Comparison of ENCODE assay signal across 10 mouse cellular contexts in the genomic region with DNA sequence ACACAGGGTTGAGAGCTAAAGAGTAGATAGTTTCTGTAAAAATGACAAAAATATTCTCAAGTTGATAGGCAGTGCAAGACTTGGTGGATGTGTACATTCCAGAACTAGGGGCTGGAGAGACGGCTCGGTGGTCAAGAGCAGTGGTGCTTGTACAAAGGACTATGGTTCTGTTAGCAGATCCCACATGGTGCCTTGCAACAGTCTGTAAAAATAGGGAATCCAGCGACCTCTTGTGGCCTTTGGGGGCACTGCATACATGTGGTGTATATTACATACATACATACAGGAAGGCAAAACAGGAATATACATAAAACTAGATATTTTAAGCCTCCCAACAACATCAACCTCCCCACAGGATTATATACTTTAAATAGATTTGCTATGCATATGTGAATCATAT. TPM values are rescaled to one million over a fixed set of nuclear protein-coding genes. Genes with fewer than 3 reads are reported as not detected.
DNase-seq lines count a peak whose midpoint lies in the region; ATAC-seq and TF ChIP-seq lines count a peak whose summit lies in the region.
"Had no signal": no experiment of that assay in that cellular context is flagged by ENCODE, and none has a peak within 500 bp of the region (broad histone marks: within the 10 kb centered on the region; RNA-seq: fewer than 3 reads in every experiment).

No protein-coding gene starts in this region.

- no peak for ATAC-seq in heart, embryonic 12.5 days (ENCODE audit: insufficient number of reproducible peaks, low FRiP score)
- ATAC-seq in liver, postnatal 0 days = no peak
- ATAC-seq in hindbrain, embryonic 13.5 days (ENCODE audit: low FRiP score) = no peak
- ATAC-seq: forebrain, embryonic 14.5 days had no signal

- TF ChIP-seq EP300 in liver, postnatal 0 days (IDR thresholded peaks at IDR 0.05; ENCODE audit: low read depth) = no peak

- H3K27ac ChIP-seq in heart, embryonic 12.5 days (ENCODE audit: poor library complexity, severe bottlenecking) = no peak overlapping the region
- no peak overlapping the region for H3K27ac ChIP-seq in liver, postnatal 0 days (ENCODE audit: low read depth)
- no peak overlapping the region for H3K27ac ChIP-seq in hindbrain, embryonic 13.5 days
- H3K27ac ChIP-seq: neural tube, embryonic 13.5 days had no signal

- no peak overlapping the region for H3K4me2 ChIP-seq in heart, embryonic 12.5 days
- no peak overlapping the region for H3K4me2 ChIP-seq in liver, postnatal 0 days (ENCODE audit: low read depth, low read length)
- no peak overlapping the region for H3K4me2 ChIP-seq in hindbrain, embryonic 13.5 days
- H3K4me2 ChIP-seq: neural tube, embryonic 13.5 days had no signal

- peak; percentile 87 for DNase-seq in heart, adult 11 months
- peak; percentile 46 for DNase-seq in right cerebral cortex, postnatal 4 days
- no peak for DNase-seq in right cerebral cortex, adult 18-20 months
- peak; percentile 52 for DNase-seq in liver, postnatal 0 days
- peak; percentile 73 for DNase-seq in thymus, postnatal 4 days
- no peak for DNase-seq in ovary, adult 18-20 months (ENCODE audit: low spot score)

- no peaks in the 10 kb centered on the region for H3K9me3 ChIP-seq in heart, embryonic 12.5 days (replicated peaks)
- no peaks in the 10 kb centered on the region for H3K9me3 ChIP-seq in liver, postnatal 0 days (ENCODE audit: low read length)
- H3K9me3 ChIP-seq in hindbrain, embryonic 13.5 days = no peaks in the 10 kb centered on the region
- H3K9me3 ChIP-seq: neural tube, embryonic 13.5 days had no signal

- no peak overlapping the region for H3K9ac ChIP-seq in heart, embryonic 12.5 days
- H3K9ac ChIP-seq in liver, postnatal 0 days (replicated peaks) = no peak overlapping the region
- H3K9ac ChIP-seq in hindbrain, embryonic 13.5 days = no peak overlapping the region
- H3K9ac ChIP-seq: neural tube, embryonic 13.5 days had no signal

- WGBS in heart, embryonic 12.5 days = 61% methylated on average over 3 of the region's 3 CpGs
- WGBS in liver, postnatal 0 days (ENCODE audit: insufficient replicate concordance) = 58% methylated on average over 3 of the region's 3 CpGs
- 61% methylated on average over 3 of the region's 3 CpGs for WGBS in hindbrain, embryonic 13.5 days

- TF ChIP-seq CTCF in liver, postnatal 0 days (IDR thresholded peaks at IDR 0.05; ENCODE audit: low read depth) = peak; percentile 55

- no peak overlapping the region for H3K4me3 ChIP-seq in heart, embryonic 12.5 days
- no peak overlapping the region for H3K4me3 ChIP-seq in liver, postnatal 0 days (ENCODE audit: low read depth, low read length)
- no peak overlapping the region for H3K4me3 ChIP-seq in hindbrain, embryonic 13.5 days
- H3K4me3 ChIP-seq: neural tube, embryonic 13.5 days had no signal

- H3K27me3 ChIP-seq in heart, embryonic 12.5 days (replicated peaks) = 0 out of 2 replicates have a peak, but pooled peaks cover 3% of the 10 kb centered on the region
- no peaks in the 10 kb centered on the region for H3K27me3 ChIP-seq in liver, postnatal 0 days (ENCODE audit: insufficient read depth, low read length)
- H3K27me3 ChIP-seq in hindbrain, embryonic 13.5 days = no peaks in the 10 kb centered on the region
- H3K27me3 ChIP-seq: neural tube, embryonic 13.5 days had no signal

- peaks cover 26% of the 10 kb centered on the region for H3K4me1 ChIP-seq in heart, embryonic 12.5 days (replicated peaks)
- 0 out of 2 replicates have a peak, but pooled peaks cover 2% of the 10 kb centered on the region for H3K4me1 ChIP-seq in liver, postnatal 0 days (ENCODE audit: insufficient read depth)
- H3K4me1 ChIP-seq in hindbrain, embryonic 13.5 days (replicated peaks) = no peaks in the 10 kb centered on the region

- H3K36me3 ChIP-seq in heart, embryonic 12.5 days = no peaks in the 10 kb centered on the region
- no peaks in the 10 kb centered on the region for H3K36me3 ChIP-seq in liver, postnatal 0 days (replicated peaks; ENCODE audit: insufficient read depth, low read length)
- no peaks in the 10 kb centered on the region for H3K36me3 ChIP-seq in hindbrain, embryonic 13.5 days
- H3K36me3 ChIP-seq: neural tube, embryonic 13.5 days had no signal

RNA-seq across cellular contexts. Expression of a gene that starts 12.8 kb away (rescaled TPM):
- 68.9 and 72.1 TPM in 2 replicates for polyA plus RNA-seq in heart, embryonic 12.5 days (2016; fragmentation: Nextera tagmentation; extraction: Ambion mirVana)
- polyA plus RNA-seq in liver, postnatal 0 days (2015; fragmentation: Nextera tagmentation; extraction: Ambion mirVana) = 8.4 TPM in 2 replicates
- 45.7 and 48.1 TPM in 2 replicates for polyA plus RNA-seq in hindbrain, embryonic 13.5 days (2015; fragmentation: Nextera tagmentation; extraction: Ambion mirVana)

RNA-seq across cellular contexts. Expression of a gene that starts 26.0 kb away (rescaled TPM):
- polyA plus RNA-seq in heart, embryonic 12.5 days (2016; fragmentation: Nextera tagmentation; extraction: Ambion mirVana) = 0.23 and 0.24 TPM in 2 replicates
- polyA plus RNA-seq in liver, postnatal 0 days (2015; fragmentation: Nextera tagmentation; extraction: Ambion mirVana) = 0.05 TPM in 1 of 2 replicates, not detected in the other
- polyA plus RNA-seq in hindbrain, embryonic 13.5 days (2015; fragmentation: Nextera tagmentation; extraction: Ambion mirVana) = 0.22 and 0.26 TPM in 2 replicates

RNA-seq across cellular contexts. Expression of a gene that starts 33.6 kb away (rescaled TPM):
- polyA plus RNA-seq in heart, embryonic 12.5 days (2016; fragmentation: Nextera tagmentation; extraction: Ambion mirVana) = 4.5 and 5.1 TPM in 2 replicates
- polyA plus RNA-seq in liver, postnatal 0 days (2015; fragmentation: Nextera tagmentation; extraction: Ambion mirVana) = 68.3 and 74.1 TPM in 2 replicates
- 2.9 and 4.8 TPM in 2 replicates for polyA plus RNA-seq in hindbrain, embryonic 13.5 days (2015; fragmentation: Nextera tagmentation; extraction: Ambion mirVana)

RNA-seq across cellular contexts. Expression of a gene that starts 50.6 kb away (rescaled TPM):
- 23.6 and 23.7 TPM in 2 replicates for polyA plus RNA-seq in heart, embryonic 12.5 days (2016; fragmentation: Nextera tagmentation; extraction: Ambion mirVana)
- polyA plus RNA-seq in liver, postnatal 0 days (2015; fragmentation: Nextera tagmentation; extraction: Ambion mirVana) = 7.5 and 7.8 TPM in 2 replicates
- polyA plus RNA-seq in hindbrain, embryonic 13.5 days (2015; fragmentation: Nextera tagmentation; extraction: Ambion mirVana) = 24.4 and 24.9 TPM in 2 replicates

RNA-seq across cellular contexts. Expression of a gene that starts 59.7 kb away (rescaled TPM):
- polyA plus RNA-seq in heart, embryonic 12.5 days (2016; fragmentation: Nextera tagmentation; extraction: Ambion mirVana) = 4.9 and 5.5 TPM in 2 replicates
- 5.8 and 5.9 TPM in 2 replicates for polyA plus RNA-seq in liver, postnatal 0 days (2015; fragmentation: Nextera tagmentation; extraction: Ambion mirVana)
- polyA plus RNA-seq in hindbrain, embryonic 13.5 days (2015; fragmentation: Nextera tagmentation; extraction: Ambion mirVana) = 2.8 and 3.4 TPM in 2 replicates

Comparison
In these comparisons a context has a peak if more than half of its experiments do, and no peak if none do; other contexts are left out.
1. DNase-seq: peak in heart, adult 11 months (single experiment), right cerebral cortex, postnatal 4 days (single experiment), liver, postnatal 0 days (single experiment) and thymus, postnatal 4 days (single experiment); none in right cerebral cortex, adult 18-20 months (single experiment) and ovary, adult 18-20 months (single experiment).
2. RNA of a gene that starts 33.6 kb away (polyA plus RNA-seq): 68.3 to 74.1 TPM in liver, postnatal 0 days; 4.5 to 5.1 TPM in heart, embryonic 12.5 days and 2.9 to 4.8 TPM in hindbrain, embryonic 13.5 days; every median in the first group is over 10 times any median in the second.